Mouse (Mus musculus) heart, embryonic 13.5 days (tissue): ENCODE results near the gene Mtm1. TPM values are rescaled to one million over a fixed set of nuclear protein-coding genes. Genes with fewer than 3 reads are reported as not detected.
"Not testable (repeated sequence)": the region's sequence is repeated elsewhere in the genome, so short reads cannot be mapped to it uniquely, and the experiment has no call there.

ENCODE experiments used
- ATAC-seq: fragments of 200-750 bp; cut with Nextera tagmentation; 2 replicates; pipeline ENCODE4 v1.8.0; 2017; ENCODE audit warnings: moderate TSS enrichment; ENCODE audit not compliant: insufficient number of reproducible peaks, low FRiP score, low TSS enrichment; ENCODE audit errors: extremely low read depth
- H3K27ac ChIP-seq: fragments of 300-500 bp; sonication (generic); replicated peaks from 2 replicates; pipeline ENCODE4 v1.5.1; 2015; ENCODE audit warnings: moderate library complexity, mild to moderate bottlenecking, inconsistent platforms
- H3K27me3 ChIP-seq: fragments of 300-500 bp; sonication (generic); replicated peaks from 2 replicates; pipeline ENCODE4 v1.6.1; 2015; ENCODE audit warnings: mild to moderate bottlenecking, inconsistent platforms
- H3K36me3 ChIP-seq: fragments of 300-500 bp; sonication (generic); 2 replicates; pipeline ENCODE4 v1.6.1; 2015; ENCODE audit warnings: mild to moderate bottlenecking, inconsistent platforms
- H3K4me1 ChIP-seq: fragments of 300-500 bp; sonication (generic); 2 replicates; pipeline ENCODE4 v1.6.1; 2015; ENCODE audit warnings: inconsistent platforms
- H3K4me2 ChIP-seq: fragments of 300-500 bp; sonication (generic); 2 replicates; pipeline ENCODE4 v1.6.1; 2015; ENCODE audit warnings: inconsistent platforms, mild to moderate bottlenecking, moderate library complexity
- H3K4me3 ChIP-seq: fragments of 300-500 bp; sonication (generic); 2 replicates; pipeline ENCODE4 v1.5.1; 2015; ENCODE audit warnings: moderate library complexity, mild to moderate bottlenecking, inconsistent platforms
- H3K9ac ChIP-seq: fragments of 300-500 bp; sonication (generic); 2 replicates; pipeline ENCODE4 v1.6.1; 2015; ENCODE audit warnings: inconsistent platforms, mild to moderate bottlenecking, moderate library complexity
- H3K9me3 ChIP-seq: fragments of 300-500 bp; sonication (generic); 2 replicates; pipeline ENCODE4 v1.6.1; 2016; ENCODE audit warnings: inconsistent platforms
- WGBS: fragments of 180-500 bp; shearing (Covaris S2); methylation state at CpG from one replicate; pipeline ENCODE4 v1.1.7; 2015; ENCODE audit warnings: mixed read lengths; 5-methylcytosine and 5-hydroxymethylcytosine counted together
- polyA plus RNA-seq: library from polyadenylated mRNA; unstranded; fragments of >200 nt; fragmentation: Nextera tagmentation; extraction: Ambion mirVana; gene quantifications from 2 replicates; pipeline ENCODE4 v1.2.1, GENCODE M21; 2015

Gene Mtm1
- polyA plus RNA-seq, 1 experiment from 2014 or later = 3.9 TPM

DNA sequence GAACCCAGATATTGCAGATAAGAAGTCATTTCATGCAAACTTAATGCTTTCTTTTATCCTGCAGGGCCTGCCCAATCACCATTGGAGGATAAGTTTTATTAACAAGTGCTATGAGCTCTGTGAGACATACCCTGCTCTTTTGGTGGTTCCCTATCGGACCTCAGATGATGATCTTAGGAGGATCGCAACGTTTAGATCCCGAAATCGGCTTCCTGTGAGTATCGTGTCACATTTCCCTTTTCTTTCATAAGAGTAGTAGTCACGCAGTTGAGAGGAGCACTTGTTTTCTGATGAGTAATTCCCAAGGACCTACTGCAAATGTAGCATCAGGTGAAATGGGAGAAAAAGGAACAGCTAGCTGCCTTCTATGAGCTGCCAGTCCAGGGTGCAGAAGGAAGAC is 76.5 kb downstream of the Mtm1 start:
- no peak overlapping the region for H3K4me3 ChIP-seq
- ATAC-seq = no peak
- no peak overlapping the region for H3K27ac ChIP-seq
- H3K27me3 ChIP-seq = no peaks in the 10 kb centered on the region
- H3K4me1 ChIP-seq = no peaks in the 10 kb centered on the region
- H3K9me3 ChIP-seq = no peaks in the 10 kb centered on the region
- H3K4me2 ChIP-seq = no peak overlapping the region
- WGBS = 86% methylated on average over 7 of the region's 7 CpGs
- no peak overlapping the region for H3K9ac ChIP-seq
- no peaks in the 10 kb centered on the region for H3K36me3 ChIP-seq

DNA sequence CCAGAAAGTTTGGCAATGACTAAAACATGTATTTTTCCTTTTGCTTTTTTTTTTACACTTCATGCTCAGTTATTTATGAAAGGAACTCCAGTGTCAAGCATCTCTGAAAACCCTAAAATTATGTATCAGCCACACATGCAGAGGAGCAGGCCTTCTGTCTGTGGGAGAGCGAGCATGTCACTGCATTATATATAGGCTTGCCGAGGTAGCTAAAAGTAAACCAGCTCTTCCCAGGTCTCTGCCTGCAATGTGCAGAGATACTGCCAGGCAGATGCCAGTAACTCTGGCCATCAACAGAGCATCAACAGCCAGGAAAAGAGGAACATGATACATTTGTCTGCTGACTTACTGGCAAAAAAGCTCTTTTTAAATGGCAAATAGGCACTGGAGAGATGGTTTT is 83.6 kb downstream of the Mtm1 start:
- Histone ChIP-seq H3K9ac (no peak overlapping the region), H3K27me3 (no peaks in the 10 kb centered on the region), H3K36me3 (no peaks in the 10 kb centered on the region), H3K4me1 (no peaks in the 10 kb centered on the region), H3K4me3 (no peak overlapping the region), H3K4me2 (no peak overlapping the region), H3K9me3 (no peaks in the 10 kb centered on the region), H3K27ac (no peak overlapping the region)
- 82% methylated on average over 2 of the region's 2 CpGs for WGBS
- no peak for ATAC-seq

DNA sequence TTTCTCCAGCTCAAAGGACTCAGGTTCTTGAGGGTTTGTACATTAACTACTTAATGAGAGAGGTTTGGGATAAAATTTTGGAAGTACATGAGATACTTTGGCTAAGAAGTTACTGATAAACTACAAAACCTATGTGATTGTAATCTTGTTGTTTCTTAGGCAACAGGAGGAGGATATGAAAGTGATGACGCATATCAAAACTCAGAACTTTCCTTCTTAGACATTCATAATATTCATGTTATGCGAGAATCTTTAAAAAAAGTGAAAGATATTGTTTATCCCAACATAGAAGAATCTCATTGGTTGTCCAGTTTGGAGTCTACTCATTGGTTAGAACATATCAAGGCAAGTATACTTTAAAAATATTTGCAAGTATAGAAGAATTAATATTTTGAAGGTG is 85.4 kb downstream of the Mtm1 start:
- WGBS = 79% methylated on average over 2 of the region's 2 CpGs

DNA sequence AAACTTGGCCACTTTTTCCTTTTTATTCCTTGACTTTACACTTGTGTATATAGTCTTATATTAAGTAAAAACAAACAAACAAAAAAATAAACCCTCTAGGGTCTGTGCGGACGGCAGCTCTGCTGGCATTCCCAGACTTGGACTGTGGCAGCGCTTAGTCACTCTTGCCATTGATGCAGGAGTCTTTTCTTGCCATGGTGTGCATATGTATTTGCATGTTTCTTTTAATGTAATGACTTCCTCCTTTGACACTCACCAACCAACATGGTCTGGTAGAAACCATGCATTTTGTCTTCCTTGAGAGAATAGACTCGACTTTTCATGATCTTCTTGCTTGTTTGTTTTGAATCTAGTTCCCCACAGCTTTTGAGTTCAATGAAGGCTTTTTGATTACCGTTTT is 91.6 kb downstream of the Mtm1 start:
- no peak overlapping the region for H3K4me2 ChIP-seq
- no peak overlapping the region for H3K9ac ChIP-seq
- no peaks in the 10 kb centered on the region for H3K4me1 ChIP-seq
- 83% methylated on average over 5 of the region's 5 CpGs for WGBS
- H3K9me3 ChIP-seq = no peaks in the 10 kb centered on the region; the same call in 1 of the 2 replicates
- H3K36me3 ChIP-seq = no peaks in the 10 kb centered on the region
- no peak overlapping the region for H3K4me3 ChIP-seq
- no peaks in the 10 kb centered on the region for H3K27me3 ChIP-seq
- no peak for ATAC-seq
- H3K27ac ChIP-seq = no peak overlapping the region

More for the DNA sequence above, 85.4 kb downstream of the Mtm1 start:
- Histone ChIP-seq H3K4me1 (no peaks in the 10 kb centered on the region), H3K27me3 (no peaks in the 10 kb centered on the region), H3K9me3 (no peaks in the 10 kb centered on the region; the same call in 1 of the 2 replicates), H3K4me3 (no peak overlapping the region), H3K9ac (no peak overlapping the region), H3K27ac (no peak overlapping the region), H3K4me2 (no peak overlapping the region), H3K36me3 (no peaks in the 10 kb centered on the region)
- no peak for ATAC-seq

DNA sequence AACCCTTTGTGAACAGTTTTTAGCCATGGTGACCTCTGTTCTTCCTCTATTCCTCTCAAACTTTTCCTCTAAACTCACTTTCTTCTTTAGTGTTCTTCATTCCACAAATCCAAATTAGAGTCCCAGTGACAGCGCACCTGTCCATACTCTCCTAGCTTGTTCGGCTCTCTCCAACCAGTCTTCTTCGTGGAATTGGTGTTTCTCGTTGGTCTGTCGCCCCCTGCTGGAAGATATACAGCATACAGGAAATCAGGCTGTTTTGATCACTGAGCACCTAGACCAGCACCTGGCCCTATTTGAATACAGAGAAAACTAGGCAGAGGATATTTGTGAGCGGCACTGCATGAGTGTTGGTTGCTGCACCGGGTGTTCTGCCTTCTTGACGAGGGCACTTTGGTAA is 100.7 kb downstream of the Mtm1 start:
- Histone ChIP-seq H3K4me1 (0 out of 2 replicates have a peak, but pooled peaks cover 2% of the 10 kb centered on the region), H3K9me3 (no peaks in the 10 kb centered on the region), H3K4me3 (no peak overlapping the region), H3K27me3 (no peaks in the 10 kb centered on the region; the same call in 1 of the 2 replicates), H3K36me3 (no peaks in the 10 kb centered on the region), H3K4me2 (no peak overlapping the region), H3K27ac (no peak overlapping the region), H3K9ac (no peak overlapping the region)
- WGBS = 34% methylated on average over 8 of the region's 8 CpGs
- ATAC-seq = no peak

DNA sequence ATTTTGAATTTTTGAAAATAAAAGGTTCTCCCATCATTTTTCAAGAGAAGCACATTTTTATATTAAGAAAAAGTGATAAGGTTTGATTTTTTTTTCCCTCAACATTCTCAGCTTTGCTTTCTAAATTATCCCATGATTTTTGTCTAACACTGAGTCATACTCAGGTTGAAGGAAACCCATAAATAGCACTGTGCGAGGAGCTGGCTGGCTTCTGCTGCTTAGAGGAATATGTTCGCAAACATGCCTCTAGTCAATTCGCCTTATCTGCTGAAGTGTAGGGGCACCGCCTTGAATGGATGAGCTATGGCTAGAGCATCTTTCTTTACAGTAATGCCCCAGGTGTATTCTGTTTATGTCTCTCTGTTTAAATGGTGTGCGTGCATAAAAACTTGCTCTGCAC is 103.8 kb downstream of the Mtm1 start:
- Histone ChIP-seq H3K36me3 (no peaks in the 10 kb centered on the region), H3K4me3 (no peak overlapping the region), H3K4me1 (0 out of 2 replicates have a peak, but pooled peaks cover 2% of the 10 kb centered on the region), H3K4me2 (no peak overlapping the region), H3K27me3 (no peaks in the 10 kb centered on the region; the same call in 1 of the 2 replicates), H3K27ac (no peak overlapping the region), H3K9me3 (no peaks in the 10 kb centered on the region), H3K9ac (no peak overlapping the region)
- 59% methylated on average over 5 of the region's 5 CpGs for WGBS
- no peak for ATAC-seq

DNA sequence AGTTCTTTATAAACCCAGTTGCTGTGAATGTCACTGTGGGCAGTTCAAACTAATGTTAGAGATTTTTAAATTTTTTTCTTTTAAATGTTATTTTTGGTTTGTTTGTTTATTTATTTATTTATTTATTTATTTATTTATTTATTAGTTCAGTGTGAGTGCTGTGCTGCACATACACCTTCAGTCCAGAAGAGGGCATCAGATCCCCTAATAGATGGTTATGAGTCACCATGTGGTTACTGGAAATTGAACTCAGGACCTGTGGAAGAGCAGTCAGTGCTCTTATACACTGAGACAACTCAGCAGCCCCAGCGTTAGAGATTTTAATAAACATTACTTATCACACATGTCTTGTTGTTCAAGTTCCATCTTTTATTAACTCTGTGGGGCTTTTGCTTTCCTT is 141.5 kb downstream of the Mtm1 start:
- WGBS = 86% methylated on average over 1 of the region's 1 CpGs

DNA sequence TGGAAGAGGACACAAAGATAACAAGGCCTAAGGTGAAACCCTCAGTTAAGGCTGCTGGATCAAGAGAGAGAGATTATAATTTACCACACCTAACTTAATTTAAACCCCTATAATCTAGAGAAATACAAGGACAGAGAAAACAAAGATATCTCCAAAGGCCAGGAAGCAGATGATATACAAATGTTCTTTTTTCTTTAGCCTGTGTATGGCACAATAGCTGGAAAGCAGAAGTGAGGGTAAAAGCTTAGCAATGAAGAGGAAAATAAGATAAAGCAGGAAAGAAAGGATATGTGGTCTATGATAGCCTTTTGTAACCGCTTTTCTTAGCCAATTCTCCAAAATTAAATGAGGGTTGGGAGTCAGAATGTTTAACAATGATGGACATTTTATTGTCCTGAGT is 144.8 kb downstream of the Mtm1 start:
- ATAC-seq = no peak
- Histone ChIP-seq H3K27ac (no peak overlapping the region), H3K4me1 (no peaks in the 10 kb centered on the region), H3K4me2 (no peak overlapping the region), H3K9ac (no peak overlapping the region), H3K27me3 (no peaks in the 10 kb centered on the region), H3K9me3 (no peaks in the 10 kb centered on the region), H3K4me3 (no peak overlapping the region), H3K36me3 (no peaks in the 10 kb centered on the region)
- WGBS = 61% methylated on average over 1 of the region's 1 CpGs

More for the DNA sequence above, 141.5 kb downstream of the Mtm1 start:
- no peak overlapping the region for H3K4me3 ChIP-seq
- H3K27me3 ChIP-seq = no peaks in the 10 kb centered on the region
- H3K9ac ChIP-seq = no peak overlapping the region
- H3K9me3 ChIP-seq = no peaks in the 10 kb centered on the region
- no peak for ATAC-seq
- H3K36me3 ChIP-seq = no peaks in the 10 kb centered on the region
- H3K4me1 ChIP-seq = no peaks in the 10 kb centered on the region
- H3K27ac ChIP-seq = no peak overlapping the region
- H3K4me2 ChIP-seq = no peak overlapping the region

DNA sequence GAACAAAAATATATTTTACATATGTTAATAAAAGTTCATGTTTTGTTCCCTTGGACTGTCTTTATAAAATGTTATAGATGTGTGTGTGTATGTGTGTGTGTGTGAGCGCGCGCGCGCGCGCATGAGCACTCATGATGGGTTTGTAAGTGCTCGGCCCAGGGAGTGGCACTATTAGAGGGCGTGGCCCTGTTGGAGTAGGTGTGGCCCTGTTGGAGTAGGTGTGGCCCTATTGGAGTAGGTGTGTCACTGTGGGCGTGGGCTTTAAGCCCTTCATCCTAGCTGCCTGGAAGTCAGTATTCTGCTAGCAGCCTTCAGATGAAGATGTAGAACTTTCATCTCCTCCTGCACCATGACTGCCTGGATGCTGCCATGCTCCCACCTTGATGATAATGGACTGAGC is 151.2 kb downstream of the Mtm1 start:
- not testable (repeated sequence) for H3K9me3 ChIP-seq, H3K4me1 ChIP-seq, H3K9ac ChIP-seq, H3K27me3 ChIP-seq, H3K4me3 ChIP-seq, H3K27ac ChIP-seq, H3K36me3 ChIP-seq, ATAC-seq, H3K4me2 ChIP-seq
- 81% methylated on average over 10 of the region's 10 CpGs for WGBS

DNA sequence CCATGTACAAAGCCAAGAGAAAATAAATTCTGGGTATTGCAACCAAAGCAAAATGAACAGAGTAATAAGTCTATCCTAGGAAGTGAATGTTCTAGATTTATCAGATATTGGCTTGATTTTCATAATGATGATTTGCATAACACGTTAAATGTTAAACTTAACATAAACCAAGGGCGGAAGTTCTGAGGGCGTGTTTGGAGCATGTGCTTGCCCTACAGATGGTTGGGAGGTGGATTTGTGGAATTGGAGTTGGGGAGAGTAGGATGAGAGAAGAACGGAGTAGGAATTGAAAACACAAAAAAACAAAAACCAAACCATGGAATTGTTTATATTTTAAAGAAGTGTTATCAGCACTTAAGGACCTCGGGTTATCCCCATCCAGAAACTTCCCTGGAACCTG is 153.5 kb downstream of the Mtm1 start:
- ATAC-seq = no peak
- Histone ChIP-seq H3K27ac (peak overlapping the region; percentile 79; the same call in 1 of the 2 replicates), H3K36me3 (no peaks in the 10 kb centered on the region), H3K4me2 (peak overlapping the region; percentile 68), H3K9ac (peak overlapping the region; percentile 84), H3K27me3 (no peaks in the 10 kb centered on the region), H3K4me1 (no peaks in the 10 kb centered on the region), H3K9me3 (no peaks in the 10 kb centered on the region), H3K4me3 (peak overlapping the region; percentile 72)
- WGBS = 70% methylated on average over 5 of the region's 5 CpGs

DNA sequence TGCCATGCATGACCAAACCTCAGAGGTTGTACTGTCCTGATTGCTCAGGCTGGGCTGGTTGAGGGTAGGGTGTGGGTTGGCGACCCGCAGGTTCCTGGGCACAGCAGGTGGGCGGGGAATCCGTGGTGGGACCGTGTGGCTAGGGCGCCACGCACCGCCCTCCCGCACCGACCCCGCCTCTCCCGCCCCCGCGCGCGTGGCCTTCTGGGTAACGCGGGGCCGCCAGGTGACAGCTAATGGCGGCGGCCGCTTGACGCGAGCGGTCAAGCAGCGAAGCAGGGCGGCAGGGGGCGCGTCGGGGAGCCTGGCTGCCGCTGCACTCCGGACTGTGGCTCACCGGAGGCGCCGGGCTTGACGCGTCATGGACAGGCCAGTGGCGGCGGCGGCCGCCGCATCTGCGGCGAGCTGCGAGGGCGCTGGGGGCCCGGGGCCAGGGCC is 154.0 kb downstream of the Mtm1 start, which contains the start of gene Mtmr1:
Gene Mtmr1 (plus strand): TSS at position 207 of the 438 bp plus-strand sequence.
- 9% methylated on average over 26 of the region's 47 CpGs for WGBS
- Histone ChIP-seq H3K4me1 (no peaks in the 10 kb centered on the region), H3K4me2 (peak within 1 kb of the TSS; percentile 68), H3K9me3 (no peaks in the 10 kb centered on the region), H3K9ac (peak within 1 kb of the TSS; percentile 84), H3K27ac (peak within 1 kb of the TSS; percentile 79), H3K36me3 (no peaks in the 10 kb centered on the region), H3K4me3 (peak within 1 kb of the TSS; percentile 72), H3K27me3 (no peaks in the 10 kb centered on the region)
- peak; percentile 88 for ATAC-seq

DNA sequence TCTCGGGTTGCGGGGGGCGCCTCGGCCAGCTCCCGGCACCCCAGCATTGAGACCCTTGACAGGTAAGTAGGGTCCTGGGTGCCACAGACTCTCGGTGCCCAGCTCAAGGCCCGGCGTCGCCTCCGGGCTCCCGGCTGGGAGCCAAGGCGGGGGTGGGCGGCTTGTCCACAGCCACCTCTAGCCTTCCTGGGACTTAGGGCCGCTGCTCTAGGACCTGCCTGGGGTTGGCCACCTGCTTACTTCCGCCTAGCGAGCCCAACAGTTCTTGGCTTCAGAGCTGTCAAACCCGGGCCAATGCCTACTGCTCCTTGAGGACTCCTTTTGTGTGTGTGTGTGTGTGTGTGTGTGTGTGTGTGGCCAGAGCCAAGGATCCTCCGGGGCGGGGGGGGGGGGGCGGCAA is 154.4 kb downstream of the Mtm1 start:
- ATAC-seq = peak; percentile 48; the same call in 1 of the 2 replicates
- H3K27me3 ChIP-seq = no peaks in the 10 kb centered on the region
- H3K9me3 ChIP-seq = no peaks in the 10 kb centered on the region
- peak overlapping the region; percentile 68 for H3K4me2 ChIP-seq
- no peaks in the 10 kb centered on the region for H3K36me3 ChIP-seq
- peak overlapping the region; percentile 84 for H3K9ac ChIP-seq
- H3K27ac ChIP-seq = peak overlapping the region; percentile 79
- peak overlapping the region; percentile 72 for H3K4me3 ChIP-seq
- 32% methylated on average over 14 of the region's 20 CpGs for WGBS
- no peaks in the 10 kb centered on the region for H3K4me1 ChIP-seq
